Mouse (Mus musculus) erythroblast, adult 5-6 weeks (primary cell): ENCODE data around the gene Adamts6. TPM values are rescaled to one million over a fixed set of nuclear protein-coding genes. Genes with fewer than 3 reads are reported as not detected.
A peak's percentile ranks its signal among the peaks of the same experiment; 100 is the strongest.

ENCODE experiments used
- ATAC-seq: replicated peaks from 2 replicates; pipeline ENCODE4 v1.8.0; 2016; ENCODE audit warnings: moderate number of reproducible peaks, mild to moderate bottlenecking, moderate TSS enrichment, inconsistent platforms; ENCODE audit not compliant: poor library complexity, low FRiP score, severe bottlenecking
- total RNA-seq, 2 experiments: library from RNA; stranded (forward) in 1 of 2; stranded (reverse) in 1 of 2; fragments of 150-400 nt in 1 of 2; fragments of 200-764, 138-1000 nt in 1 of 2; gene quantifications; 2 replicates each; pipeline versions ENCODE4 v1.2.3 to v1.2.4; 2015 to 2017; ENCODE audit warnings: low replicate concordance in 2 of 2

Gene Adamts6
- 0.77 and 1.0 TPM in 2 replicates for total RNA-seq (2015; ENCODE audit: low replicate concordance)
- 0.26 and 0.84 TPM in 2 replicates for total RNA-seq (2017; ENCODE audit: low replicate concordance)

DNA sequence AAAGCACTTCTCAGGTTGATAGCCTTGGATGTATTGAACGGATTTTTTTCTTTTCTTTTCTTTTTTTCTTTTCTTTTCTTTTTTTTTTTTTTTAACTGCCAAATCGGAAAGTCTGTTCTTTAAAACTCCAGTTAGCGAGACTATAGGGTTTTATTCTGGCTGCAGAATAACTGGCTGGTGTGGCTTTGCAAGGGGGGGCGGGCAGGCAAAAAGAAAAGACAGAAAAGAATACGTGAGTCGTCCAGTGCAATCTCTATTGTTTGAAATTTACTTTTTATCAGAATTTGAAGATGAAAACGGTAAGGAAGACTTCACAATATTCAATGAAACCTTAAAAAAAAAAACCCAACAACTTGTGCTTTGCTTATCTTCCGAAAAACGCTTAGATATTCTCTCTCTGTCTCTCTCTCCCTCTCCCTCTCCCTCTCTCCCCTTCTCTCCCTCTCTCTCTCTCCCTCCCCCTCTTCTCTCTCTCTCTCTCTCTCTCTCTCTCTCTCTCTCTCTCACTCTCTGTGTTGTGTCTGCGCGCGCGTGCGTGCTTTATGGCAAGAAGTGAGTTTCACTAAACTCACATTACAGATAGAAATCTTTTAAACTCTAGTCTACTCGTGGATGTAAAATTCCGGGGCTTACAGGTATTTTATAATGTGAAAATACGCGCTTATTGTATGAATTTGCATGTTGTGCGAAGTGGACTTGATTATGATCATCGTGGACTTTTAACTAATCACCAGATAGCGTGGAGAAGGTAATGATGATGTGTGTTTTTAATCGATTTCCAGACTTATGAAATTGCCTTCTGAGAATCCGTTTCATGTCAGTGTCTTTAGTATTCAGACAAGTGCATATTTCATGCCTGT, at the start of gene Adamts6:
Gene Adamts6, plus strand, starts transcription at position 470 of the 860 bp plus-strand sequence.
- no peak for ATAC-seq

DNA sequence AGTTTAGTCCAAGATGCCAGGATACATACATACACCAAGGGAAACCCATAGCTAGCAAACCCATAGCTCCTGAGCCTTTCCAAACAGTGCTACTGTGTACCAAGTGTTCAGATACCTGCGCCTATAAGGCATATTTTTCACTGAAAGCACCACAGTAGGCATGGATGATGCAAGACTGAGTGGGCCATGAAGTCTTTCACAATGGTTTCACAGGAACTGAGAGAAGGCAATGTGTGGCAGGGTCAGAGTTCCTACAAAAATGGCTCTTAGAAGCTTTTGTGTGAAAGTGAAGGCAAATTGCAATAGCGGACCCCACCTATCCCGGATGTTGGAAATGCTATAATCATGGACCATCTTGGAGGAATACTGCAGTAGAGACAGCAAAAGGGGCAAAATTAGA, 28.6 kb upstream of the Adamts6 start:
- ATAC-seq, result no peak

DNA sequence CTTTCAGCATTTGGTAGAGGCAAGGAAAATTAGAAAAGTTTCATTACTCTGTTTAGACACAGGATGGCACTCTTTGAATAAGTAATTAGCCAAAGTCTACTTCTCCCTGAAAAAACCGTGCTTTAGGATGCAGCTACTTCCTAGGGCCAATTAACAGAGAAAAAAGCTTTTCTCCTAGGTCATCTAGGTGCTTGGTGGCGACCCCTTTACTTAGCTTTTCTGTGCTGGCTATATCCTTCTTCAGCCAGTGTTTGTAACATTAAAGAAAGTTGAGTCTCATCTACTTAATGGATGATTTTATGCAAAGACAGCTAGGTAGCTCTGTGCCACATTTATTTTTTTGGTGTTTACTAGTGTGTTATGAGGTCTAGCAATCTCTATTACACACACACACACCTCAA, 2.6 kb upstream of the Adamts6 start:
- no peak for ATAC-seq

DNA sequence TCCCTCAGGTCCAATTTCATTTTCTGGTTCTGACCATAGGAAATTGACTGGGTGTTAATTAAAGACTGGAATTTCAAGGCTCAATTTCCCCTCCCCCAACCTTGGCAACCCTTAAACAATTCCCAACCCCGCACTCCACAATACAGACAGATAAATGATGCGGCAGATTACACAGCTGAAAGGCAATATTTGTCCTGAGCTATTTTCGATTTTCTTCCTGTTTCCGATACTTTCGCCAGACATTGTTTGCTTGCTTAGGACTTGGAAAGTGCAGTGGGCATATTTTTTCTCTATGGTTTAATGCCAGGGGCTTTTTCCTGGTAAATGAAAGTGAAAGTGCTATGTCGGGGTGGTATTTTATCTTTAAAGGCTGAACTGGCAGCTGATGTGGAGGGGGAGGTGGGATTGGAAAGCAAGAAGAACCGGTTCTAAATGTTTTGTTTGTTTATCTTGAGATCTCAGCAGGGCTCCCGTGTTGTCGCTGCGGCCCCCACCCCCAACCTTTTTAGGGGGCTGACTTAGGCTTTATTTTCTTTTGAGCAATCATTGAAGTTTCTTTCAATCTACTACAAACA, 1.8 kb upstream of the Adamts6 start:
- ATAC-seq, result no peak

DNA sequence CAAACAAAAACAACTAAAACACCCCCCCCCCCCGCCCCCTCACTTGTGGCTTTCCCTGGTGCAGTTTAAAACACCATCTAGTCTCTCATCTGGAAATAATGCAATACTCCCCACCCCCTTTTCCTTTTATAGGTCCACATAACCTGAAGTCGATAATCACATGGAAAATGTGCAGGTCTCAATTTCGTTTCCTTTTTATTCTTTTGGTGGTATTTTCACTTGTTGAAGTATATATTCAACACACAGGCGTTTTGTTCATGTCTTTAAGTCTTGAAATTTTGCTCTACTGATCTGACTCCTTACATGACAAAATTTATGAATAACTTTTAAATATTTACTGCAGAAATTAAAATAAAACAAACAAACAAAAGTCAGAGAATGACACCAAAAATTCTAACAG, 1.3 kb upstream of the Adamts6 start:
- ATAC-seq, result no peak

DNA sequence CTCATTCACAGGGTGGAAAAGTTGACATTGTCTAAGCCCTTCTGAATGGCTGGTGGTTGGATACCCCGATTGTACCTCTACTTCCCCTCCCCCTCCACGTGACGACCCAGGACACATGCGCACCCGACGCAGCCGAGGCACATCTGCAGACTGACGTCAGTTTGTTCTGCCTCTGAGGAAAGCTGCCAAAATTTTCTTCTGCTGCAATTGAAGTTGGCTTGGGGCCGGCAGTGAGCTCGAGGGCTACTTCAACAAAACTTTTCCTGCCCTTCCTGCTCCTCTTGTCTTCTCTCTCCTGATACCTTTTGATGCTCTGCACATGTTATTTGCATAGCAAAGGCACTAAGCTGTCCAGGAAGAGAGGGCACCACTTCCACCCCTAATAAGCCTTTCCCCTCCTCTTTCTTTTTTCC, 732 bp upstream of the Adamts6 start:
- ATAC-seq, result peak; percentile 81

DNA sequence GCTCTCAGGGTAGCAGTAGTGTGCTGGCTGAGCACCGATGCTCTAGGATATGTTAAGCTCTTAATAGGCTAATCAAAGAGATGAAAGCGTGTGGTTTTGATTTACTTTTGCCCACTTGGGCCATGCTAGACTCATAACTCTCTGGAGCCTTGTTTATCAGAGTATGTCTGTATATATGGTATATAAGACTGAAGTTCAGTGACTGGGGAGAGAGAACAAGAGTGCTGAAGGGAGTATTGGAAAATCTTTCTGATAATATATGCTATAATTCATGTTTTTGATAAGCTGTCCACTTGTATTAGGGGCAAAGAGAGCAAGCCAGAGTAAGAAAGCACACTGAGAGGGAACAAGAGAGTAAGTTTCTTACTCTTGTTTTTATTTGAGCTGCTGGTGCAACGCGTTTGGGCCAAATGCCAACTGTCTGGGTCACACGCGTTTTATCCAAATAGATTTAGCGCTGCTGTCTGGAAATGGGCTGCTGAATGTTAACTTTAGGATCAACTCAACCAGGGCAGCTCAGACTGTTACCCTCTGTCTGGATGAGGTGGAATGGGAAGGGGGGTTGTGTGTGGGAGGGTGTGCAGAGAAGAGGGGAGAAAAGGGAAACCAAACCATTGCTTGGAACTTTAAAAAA, 708 bp downstream of the Adamts6 start:
- ATAC-seq, result no peak

DNA sequence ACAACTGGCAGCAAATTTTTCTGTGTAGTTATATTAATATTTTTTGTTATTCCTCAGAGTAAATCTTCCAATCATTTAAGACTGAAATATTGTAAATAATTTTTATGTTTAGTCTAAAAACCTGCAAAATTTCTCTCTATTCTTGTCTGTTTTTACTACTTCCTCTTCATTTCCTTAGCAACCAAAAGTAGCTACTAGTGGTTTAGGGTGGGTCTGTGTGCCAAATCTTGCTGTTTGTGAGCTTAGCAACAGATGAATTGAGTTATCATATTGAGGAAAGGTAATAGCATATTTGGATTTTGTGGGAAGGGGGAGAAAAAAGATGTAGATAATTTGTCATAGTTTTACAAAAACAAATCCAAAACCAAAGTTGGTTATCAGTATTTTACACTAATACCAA, 1.5 kb downstream of the Adamts6 start:
- ATAC-seq, result no peak

DNA sequence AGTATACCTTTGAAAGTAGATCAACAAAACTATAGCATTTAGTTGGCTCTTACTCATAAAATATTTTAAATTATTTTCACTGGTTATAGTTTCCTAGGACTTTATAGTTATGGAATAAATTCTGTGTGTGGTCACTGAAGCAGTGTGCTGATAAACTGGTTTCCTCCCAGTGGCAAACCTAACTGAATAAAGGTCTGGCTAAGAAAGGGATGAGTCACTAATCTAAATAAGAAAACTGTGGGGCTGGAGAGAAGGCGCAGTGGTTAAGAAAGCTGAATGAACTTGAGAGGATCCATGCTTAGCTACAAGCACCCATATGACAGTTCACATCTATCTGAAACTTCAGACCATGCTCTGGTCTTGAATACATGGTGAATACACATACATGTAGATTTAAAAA, 7.8 kb downstream of the Adamts6 start:
- no peak for ATAC-seq

DNA sequence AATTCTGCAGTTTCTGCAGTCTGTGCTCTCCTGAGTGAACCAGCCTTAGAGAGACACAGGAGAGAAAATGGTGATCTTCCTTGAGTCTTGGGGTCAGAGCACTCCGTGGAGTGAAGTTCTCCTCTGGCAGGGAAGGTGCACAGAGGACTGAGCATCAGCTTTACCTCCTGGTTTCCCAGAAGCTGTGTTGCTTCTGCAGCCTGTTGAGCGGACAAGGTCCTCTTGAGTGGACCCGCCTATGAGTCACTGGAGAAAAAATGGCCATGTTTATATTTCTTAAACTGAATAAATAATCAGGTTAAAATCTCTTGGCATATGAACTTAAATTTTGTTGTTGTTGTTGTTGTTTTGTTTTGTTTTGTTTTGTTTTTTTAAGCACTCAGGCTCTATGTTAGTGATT, 41.7 kb downstream of the Adamts6 start:
- no peak for ATAC-seq

DNA sequence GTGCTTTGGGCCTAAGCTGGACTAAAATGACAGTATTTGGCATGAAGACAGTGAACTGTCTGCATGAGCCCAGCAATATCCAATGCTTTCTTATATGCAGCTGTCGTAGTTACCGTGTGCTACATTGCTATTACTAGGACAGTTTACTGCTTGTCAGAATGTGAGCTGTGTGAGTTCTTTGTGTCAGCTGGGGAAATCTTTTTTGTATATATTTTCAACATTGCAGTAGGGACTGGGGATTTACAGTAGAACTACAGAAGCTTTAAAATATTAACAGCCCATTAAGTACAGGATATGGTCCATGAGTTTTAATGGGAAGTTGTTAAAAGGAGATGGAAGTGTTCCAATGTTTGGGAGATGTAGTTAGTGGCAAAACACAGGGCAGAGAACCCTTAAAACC, 42.1 kb downstream of the Adamts6 start:
- no peak for ATAC-seq

DNA sequence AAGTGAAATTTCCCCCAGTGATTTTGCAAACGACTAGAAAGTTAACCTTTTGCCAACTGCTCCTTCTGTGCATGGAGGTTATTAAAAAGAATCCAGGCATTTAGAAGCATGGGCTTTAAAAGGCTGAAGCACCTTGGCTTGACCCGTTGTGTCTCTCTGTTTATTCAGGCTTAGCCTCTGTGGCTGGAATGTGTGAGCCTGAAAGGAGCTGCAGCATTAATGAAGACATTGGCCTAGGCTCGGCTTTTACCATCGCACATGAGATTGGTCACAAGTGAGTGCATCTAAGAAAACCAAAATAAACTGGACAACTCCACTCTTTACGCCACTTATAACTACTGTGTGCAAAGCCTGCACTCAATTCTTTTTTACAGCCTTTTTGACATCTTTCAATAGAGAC, 65.0 kb downstream of the Adamts6 start:
- ATAC-seq, result no peak

DNA sequence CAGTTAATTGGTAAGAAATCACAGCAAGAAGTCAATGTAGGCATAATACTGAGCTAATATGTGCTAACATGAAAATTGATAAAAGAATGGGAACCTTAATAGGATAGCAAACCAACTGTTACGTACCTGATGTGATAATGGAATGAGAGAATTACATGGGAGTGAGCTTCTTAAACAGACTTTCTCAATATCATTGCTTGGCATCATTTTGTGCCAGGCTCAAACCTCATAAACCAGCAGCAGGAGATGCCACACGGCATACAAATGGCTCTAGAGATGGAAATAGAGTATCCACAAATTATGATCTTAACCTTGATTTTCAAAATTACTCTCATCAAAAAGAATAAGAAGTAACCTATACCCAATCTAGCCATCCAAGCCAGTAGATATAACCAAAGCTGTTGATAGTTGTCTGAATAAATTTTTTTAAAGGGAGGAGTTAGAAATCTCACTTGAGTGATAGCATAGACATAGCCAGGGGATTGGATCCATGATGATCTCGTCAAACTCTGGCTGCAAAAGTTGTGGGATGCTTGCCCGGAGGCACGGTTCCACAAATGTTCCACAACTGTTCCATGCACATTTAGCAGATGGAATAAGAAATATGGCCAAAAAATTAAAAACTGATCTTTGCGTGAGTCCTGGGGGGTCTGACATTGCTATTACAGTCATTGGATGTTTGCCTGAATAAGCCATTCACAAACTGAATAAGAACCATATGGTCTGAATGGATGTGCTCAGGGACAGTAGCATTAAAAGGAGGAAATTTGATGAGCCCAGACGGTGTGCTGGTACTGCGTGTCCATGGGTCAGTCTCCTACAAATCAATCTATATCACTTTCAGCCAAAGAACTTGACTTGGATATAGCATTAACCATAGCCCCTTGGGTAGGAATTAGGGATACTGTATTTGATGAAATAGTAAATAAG, 106.1 kb downstream of the Adamts6 start:
- ATAC-seq, result no peak

DNA sequence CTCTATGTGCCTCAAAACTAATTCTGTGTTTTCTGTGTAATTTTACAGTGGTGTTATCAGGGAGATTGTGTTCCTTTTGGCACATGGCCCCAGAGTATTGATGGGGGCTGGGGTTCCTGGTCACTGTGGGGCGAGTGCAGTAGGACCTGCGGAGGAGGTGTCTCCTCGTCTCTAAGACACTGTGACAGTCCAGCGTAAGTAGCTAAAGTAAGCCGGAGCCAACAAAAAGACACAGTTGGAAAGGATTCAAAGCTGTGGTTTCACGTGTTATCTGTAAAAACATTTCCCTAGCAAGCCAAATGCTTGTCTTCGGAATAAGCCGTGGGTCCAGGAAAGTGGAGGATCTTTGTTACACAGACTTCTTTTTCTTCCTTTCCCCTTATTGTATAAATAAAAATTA, 110.2 kb downstream of the Adamts6 start:
- no peak for ATAC-seq

DNA sequence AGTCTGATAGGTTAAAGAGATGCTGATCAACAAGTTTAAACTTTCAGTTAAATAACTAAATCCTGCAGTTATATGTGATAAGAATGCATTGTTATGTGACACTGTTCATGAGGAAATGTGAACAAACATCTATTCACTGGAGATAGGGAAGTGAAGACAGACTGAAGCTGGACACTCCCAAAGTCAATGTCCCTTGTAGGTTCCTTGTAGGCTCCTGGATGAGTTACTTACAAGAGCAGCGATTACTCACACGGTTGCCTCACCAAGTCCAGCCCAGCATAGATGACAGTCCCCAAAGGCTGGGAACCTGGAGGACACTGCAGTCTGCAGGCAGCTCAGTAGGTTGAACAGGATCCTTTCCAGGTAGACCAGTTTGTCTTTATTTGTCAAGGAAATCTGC, 145.1 kb downstream of the Adamts6 start:
- no peak for ATAC-seq

DNA sequence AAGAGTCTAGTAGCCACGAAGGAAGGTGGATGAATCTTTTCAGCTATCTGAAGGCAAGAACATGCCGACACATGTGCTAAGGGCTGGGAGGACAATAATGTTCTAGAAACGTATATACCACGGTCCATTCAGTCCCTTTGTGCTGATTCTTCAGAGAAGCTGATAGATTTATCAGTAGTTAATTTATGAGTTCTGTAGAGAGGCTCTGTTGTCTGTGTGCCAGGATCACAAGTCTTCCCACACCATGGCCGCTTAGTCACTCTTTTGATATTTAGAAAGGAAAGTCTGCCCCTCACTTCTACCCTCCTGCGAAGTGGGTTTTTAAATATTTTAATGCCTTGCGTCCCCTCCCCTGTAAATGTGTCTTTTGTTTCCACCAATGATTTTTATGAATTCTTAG, 154.9 kb downstream of the Adamts6 start:
- ATAC-seq, result no peak

DNA sequence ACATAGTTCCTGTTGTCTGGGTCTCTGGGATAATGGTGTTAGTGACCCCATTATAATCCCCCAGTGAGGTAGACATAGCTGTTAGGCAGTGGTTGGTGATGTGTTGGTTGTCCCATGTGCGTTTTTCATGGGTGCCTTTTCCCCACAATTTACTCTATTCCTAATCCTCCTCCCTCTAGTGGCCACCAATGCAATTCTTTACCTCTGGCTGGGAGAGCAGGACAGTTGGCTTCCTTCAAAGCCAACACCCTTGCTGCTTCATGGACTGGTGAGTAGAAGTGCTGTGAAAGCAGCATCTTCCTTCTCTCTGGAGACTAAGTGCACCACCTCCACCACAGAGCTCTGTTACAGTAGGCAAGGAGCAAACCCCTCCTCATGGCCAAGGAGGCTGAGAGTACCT, 157.8 kb downstream of the Adamts6 start:
- ATAC-seq, result no peak

DNA sequence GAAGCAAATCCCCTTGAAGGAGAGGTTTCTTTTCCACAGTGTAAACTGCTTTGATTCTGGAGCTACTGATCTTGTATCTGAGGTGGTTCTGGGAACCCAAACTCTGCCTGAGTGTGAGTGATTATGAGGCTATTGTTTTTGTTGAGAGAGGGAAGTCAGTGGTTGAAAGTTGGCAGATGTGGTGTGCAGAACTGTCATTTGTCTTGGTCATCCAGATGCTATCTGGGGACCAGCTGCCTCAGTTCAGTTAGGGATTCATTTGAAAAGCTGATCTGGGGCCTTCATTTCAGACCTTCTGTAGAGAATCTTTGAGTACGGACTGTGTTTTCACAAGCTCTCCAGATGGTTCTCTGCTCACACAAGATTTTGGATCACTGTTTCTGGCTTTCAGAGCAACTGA, 159.3 kb downstream of the Adamts6 start:
- no peak for ATAC-seq

DNA sequence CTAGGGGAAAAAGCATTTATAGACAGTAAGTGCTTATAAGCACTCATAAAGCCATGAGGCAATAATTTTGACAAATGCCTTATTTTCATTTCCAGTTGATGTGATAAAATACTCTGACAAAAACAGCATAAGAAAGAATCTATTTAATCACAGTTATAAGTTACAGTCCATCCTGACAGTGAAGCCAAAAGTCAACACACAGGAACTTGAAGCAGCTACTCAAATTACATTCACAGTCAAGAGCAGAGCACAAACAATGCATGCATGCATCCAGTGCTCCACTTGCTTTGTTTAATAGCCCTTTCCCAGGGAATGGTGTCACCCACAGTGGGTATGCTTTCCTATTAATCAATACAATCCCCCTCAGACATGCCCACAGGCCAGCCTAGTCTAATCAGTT, 159.8 kb downstream of the Adamts6 start:
- no peak for ATAC-seq

DNA sequence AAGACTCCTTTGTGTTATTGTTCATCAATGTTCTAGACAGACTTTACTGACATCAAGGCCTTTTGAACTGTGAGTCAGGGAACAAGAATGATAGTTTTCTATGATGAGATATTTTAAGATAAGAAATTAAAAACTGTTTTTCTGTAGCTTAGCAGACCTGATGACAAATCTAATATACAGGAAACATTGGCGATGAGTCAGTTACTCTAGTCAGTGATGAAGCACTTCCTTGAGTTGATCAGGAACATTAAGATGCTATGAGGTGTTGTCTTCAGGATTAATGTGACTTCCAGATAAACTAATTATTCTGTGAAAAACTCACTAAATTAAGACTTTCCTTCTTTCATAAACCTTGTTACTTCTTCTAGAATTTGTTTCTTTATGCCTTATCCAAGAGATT, 160.7 kb downstream of the Adamts6 start:
- ATAC-seq, result no peak
